Mouse (Mus musculus): ENCODE measurements at regions not wholly inside any gene's neighbourhood (a gene's known extent, or its start where the extent isn't known, plus 50 kb on each side); places are given as distances from the start of the nearest gene placed in this dataset.

GRCm38 (mm10) chr13:44415971-44416370 is 313.3 kb upstream of the Jarid2 start:
- no peak for TF ChIP-seq POLR2A (IDR thresholded peaks at IDR 0.05; ENCODE audit: borderline replicate concordance, extremely low read depth, insufficient read depth, insufficient read length, poor library complexity, severe bottlenecking)
- no peak for TF ChIP-seq CTCF (IDR thresholded peaks at IDR 0.05; ENCODE audit: borderline replicate concordance, extremely low read depth, insufficient read depth, insufficient read length)

Measured in brain, embryonic 14.5 days (tissue).